Mouse (Mus musculus): ENCODE data around the gene Bpifb6. TPM values are rescaled to one million over a fixed set of nuclear protein-coding genes. Genes with fewer than 3 reads are reported as not detected.

The Bpifb6 gene
- polyA plus RNA-seq, 1 experiment from 2014 or later = not detected

GRCm38 (mm10) chr2:153935348-153935747, 35.2 kb downstream of the Bpifb6 start:
- Histone ChIP-seq H3K36me3 (ENCODE audit: control insufficient read depth, insufficient read depth, low read length) (no peaks in the 10 kb centered on the region), H3K9me3 (ENCODE audit: control insufficient read depth, low read length) (no peaks in the 10 kb centered on the region), H3K27ac (ENCODE audit: low read depth, low read length) (no peak overlapping the region), H3K4me2 (ENCODE audit: low read depth) (no peak overlapping the region), H3K4me3 (ENCODE audit: low read depth, low read length) (no peak overlapping the region), H3K27me3 (ENCODE audit: control insufficient read depth, insufficient read depth, low read length) (no peaks in the 10 kb centered on the region), H3K4me1 (ENCODE audit: control insufficient read depth, insufficient read depth, low read length) (no peaks in the 10 kb centered on the region), H3K9ac (ENCODE audit: low read length) (no peak overlapping the region)
- 92% methylated on average over 6 of the region's 6 CpGs for WGBS
- no peak for ATAC-seq (ENCODE audit: insufficient read depth, low FRiP score, low TSS enrichment)
- DNase-seq (ENCODE audit: low spot score) = no peak

GRCm38 (mm10) chr2:153937843-153938242, 37.7 kb downstream of the Bpifb6 start, which contains the start of gene Bpifb4:
Bpifb4 (plus strand) TSS chr2:153938212.
- H3K27ac ChIP-seq (ENCODE audit: low read depth, low read length) = no peak within 1 kb of the TSS
- no peaks in the 10 kb centered on the region for H3K36me3 ChIP-seq (ENCODE audit: control insufficient read depth, insufficient read depth, low read length)
- no peaks in the 10 kb centered on the region for H3K4me1 ChIP-seq (ENCODE audit: control insufficient read depth, insufficient read depth, low read length)
- ATAC-seq (ENCODE audit: insufficient read depth, low FRiP score, low TSS enrichment) = no peak
- DNase-seq (ENCODE audit: low spot score) = no peak
- no peak within 1 kb of the TSS for H3K4me2 ChIP-seq (ENCODE audit: low read depth)
- H3K27me3 ChIP-seq (ENCODE audit: control insufficient read depth, insufficient read depth, low read length) = no peaks in the 10 kb centered on the region
- H3K9me3 ChIP-seq (ENCODE audit: control insufficient read depth, low read length) = no peaks in the 10 kb centered on the region
- no peak within 1 kb of the TSS for H3K9ac ChIP-seq (ENCODE audit: low read length)
- no peak within 1 kb of the TSS for H3K4me3 ChIP-seq (ENCODE audit: low read depth, low read length)
- 87% methylated on average over 5 of the region's 5 CpGs for WGBS

GRCm38 (mm10) chr2:153943537-153943936, 43.3 kb downstream of the Bpifb6 start:
- ATAC-seq (ENCODE audit: insufficient read depth, low FRiP score, low TSS enrichment) (no peak), DNase-seq (ENCODE audit: low spot score) (peak; percentile 63)
- Histone ChIP-seq H3K4me3 (ENCODE audit: low read depth, low read length) (no peak overlapping the region), H3K36me3 (ENCODE audit: control insufficient read depth, insufficient read depth, low read length) (no peaks in the 10 kb centered on the region), H3K9ac (ENCODE audit: low read length) (no peak overlapping the region), H3K27me3 (ENCODE audit: control insufficient read depth, insufficient read depth, low read length) (no peaks in the 10 kb centered on the region), H3K4me1 (ENCODE audit: control insufficient read depth, insufficient read depth, low read length) (no peaks in the 10 kb centered on the region), H3K27ac (ENCODE audit: low read depth, low read length) (no peak overlapping the region), H3K9me3 (ENCODE audit: control insufficient read depth, low read length) (no peaks in the 10 kb centered on the region), H3K4me2 (ENCODE audit: low read depth) (no peak overlapping the region)
- WGBS = 40% methylated on average over 3 of the region's 3 CpGs

- Histone ChIP-seq H3K9me3 (ENCODE audit: control insufficient read depth, low read length) (no peaks in the 10 kb centered on the region), H3K27ac (ENCODE audit: low read depth, low read length) (no peak overlapping the region), H3K4me3 (ENCODE audit: low read depth, low read length) (no peak overlapping the region), H3K9ac (ENCODE audit: low read length) (no peak overlapping the region), H3K36me3 (ENCODE audit: control insufficient read depth, insufficient read depth, low read length) (no peaks in the 10 kb centered on the region), H3K4me1 (ENCODE audit: control insufficient read depth, insufficient read depth, low read length) (no peaks in the 10 kb centered on the region), H3K27me3 (ENCODE audit: control insufficient read depth, insufficient read depth, low read length) (no peaks in the 10 kb centered on the region), H3K4me2 (ENCODE audit: low read depth) (no peak overlapping the region)
- DNase-seq (ENCODE audit: low spot score) = no peak
- WGBS = 83% methylated on average over 8 of the region's 8 CpGs
- ATAC-seq (ENCODE audit: insufficient read depth, low FRiP score, low TSS enrichment) = no peak
Observed at GRCm38 (mm10) chr2:153944567-153944966, 44.4 kb downstream of the Bpifb6 start.

- Histone ChIP-seq H3K9me3 (ENCODE audit: control insufficient read depth, low read length) (no peaks in the 10 kb centered on the region), H3K36me3 (ENCODE audit: control insufficient read depth, insufficient read depth, low read length) (no peaks in the 10 kb centered on the region), H3K4me2 (ENCODE audit: low read depth) (no peak overlapping the region), H3K9ac (ENCODE audit: low read length) (no peak overlapping the region), H3K27ac (ENCODE audit: low read depth, low read length) (no peak overlapping the region), H3K4me3 (ENCODE audit: low read depth, low read length) (no peak overlapping the region), H3K27me3 (ENCODE audit: control insufficient read depth, insufficient read depth, low read length) (no peaks in the 10 kb centered on the region), H3K4me1 (ENCODE audit: control insufficient read depth, insufficient read depth, low read length) (no peaks in the 10 kb centered on the region)
- ATAC-seq (ENCODE audit: insufficient read depth, low FRiP score, low TSS enrichment) = no peak
- 28% methylated on average over 6 of the region's 6 CpGs for WGBS
- peak; percentile 77 for DNase-seq (ENCODE audit: low spot score)
Observed at GRCm38 (mm10) chr2:153952897-153953296, 52.7 kb downstream of the Bpifb6 start.

GRCm38 (mm10) chr2:153953836-153954235, 53.6 kb downstream of the Bpifb6 start:
- H3K4me3 ChIP-seq (ENCODE audit: low read depth, low read length) = no peak overlapping the region
- H3K9me3 ChIP-seq (ENCODE audit: control insufficient read depth, low read length) = no peaks in the 10 kb centered on the region
- no peaks in the 10 kb centered on the region for H3K27me3 ChIP-seq (ENCODE audit: control insufficient read depth, insufficient read depth, low read length)
- H3K27ac ChIP-seq (ENCODE audit: low read depth, low read length) = no peak overlapping the region
- ATAC-seq (ENCODE audit: insufficient read depth, low FRiP score, low TSS enrichment) (peak; percentile 35; the same call in 1 of the 2 replicates), DNase-seq (ENCODE audit: low spot score) (peak; percentile 75)
- no peak overlapping the region for H3K9ac ChIP-seq (ENCODE audit: low read length)
- H3K4me2 ChIP-seq (ENCODE audit: low read depth) = no peak overlapping the region
- 5% methylated on average over 6 of the region's 6 CpGs for WGBS
- H3K36me3 ChIP-seq (ENCODE audit: control insufficient read depth, insufficient read depth, low read length) = no peaks in the 10 kb centered on the region
- H3K4me1 ChIP-seq (ENCODE audit: control insufficient read depth, insufficient read depth, low read length) = no peaks in the 10 kb centered on the region

Other genes starting within 250 kb of the Bpifb6 start
- gene Dnmt3c, start 203.7 kb upstream of the Bpifb6 start, polyA plus RNA-seq (2014; fragmentation: Nextera tagmentation; extraction: Ambion mirVana) = not detected in 2 replicates
- gene Mapre1, start 159.1 kb upstream of the Bpifb6 start, polyA plus RNA-seq (2014; fragmentation: Nextera tagmentation; extraction: Ambion mirVana) = 351 and 357 TPM in 2 replicates
- gene Efcab8, start 120.5 kb upstream of the Bpifb6 start, polyA plus RNA-seq (2014; fragmentation: Nextera tagmentation; extraction: Ambion mirVana) = not detected in 2 replicates
- gene Sun5, start 29.3 kb upstream of the Bpifb6 start, polyA plus RNA-seq (2014; fragmentation: Nextera tagmentation; extraction: Ambion mirVana) = not detected in 2 replicates
- not detected in 2 replicates for gene Bpifb2, start 25.3 kb upstream of the Bpifb6 start, polyA plus RNA-seq (2014; fragmentation: Nextera tagmentation; extraction: Ambion mirVana)
- not detected in 2 replicates for gene Bpifb3, start 17.8 kb downstream of the Bpifb6 start, polyA plus RNA-seq (2014; fragmentation: Nextera tagmentation; extraction: Ambion mirVana)
- not detected in 2 replicates for gene Bpifb4, start 37.8 kb downstream of the Bpifb6 start, polyA plus RNA-seq (2014; fragmentation: Nextera tagmentation; extraction: Ambion mirVana)
- not detected in 2 replicates for gene Bpifa6, start 74.6 kb downstream of the Bpifb6 start, polyA plus RNA-seq (2014; fragmentation: Nextera tagmentation; extraction: Ambion mirVana)
- gene Bpifa2, start 107.9 kb downstream of the Bpifb6 start, polyA plus RNA-seq (2014; fragmentation: Nextera tagmentation; extraction: Ambion mirVana) = not detected in 2 replicates
- not detected in 2 replicates for gene Bpifa3, start 229.9 kb downstream of the Bpifb6 start, polyA plus RNA-seq (2014; fragmentation: Nextera tagmentation; extraction: Ambion mirVana)
- gene Bpifa1, start 242.5 kb downstream of the Bpifb6 start, polyA plus RNA-seq (2014; fragmentation: Nextera tagmentation; extraction: Ambion mirVana) = not detected in 2 replicates